Mouse (Mus musculus) spleen, adult 10 weeks (tissue): Measurements from ENCODE around the gene Phactr1. TPM values are rescaled to one million over a fixed set of nuclear protein-coding genes. Genes with fewer than 3 reads are reported as not detected.

Source experiments
- polyA plus RNA-seq: library from polyadenylated mRNA; stranded (reverse); fragments of 350-450 nt; fragmentation: Illumina TruSeq; extraction: RNeasy Lipid Tissue Mini Kit (QIAGEN cat#74804); gene quantifications from one replicate; pipeline ENCODE4 v1.2.3, GENCODE M21; 2015; ENCODE audit warnings: low replicate concordance; ENCODE audit not compliant: insufficient read depth

Phactr1 gene
- polyA plus RNA-seq, result 2.2 TPM

GRCm38 (mm10) chr13:42680391-42680994 is at the start of gene Phactr1:
Phactr1 (plus strand) TSS chr13:42680623.

GRCm38 (mm10) chr13:43171020-43171710 is 490.7 kb downstream of the Phactr1 start, which contains the start of gene Tbc1d7:
Tbc1d7 (minus strand) TSS chr13:43171501.

